Mouse (Mus musculus) CH12.LX (cell line): Measurements from ENCODE around the gene Slc35d2.

Experiments
- CTCF ChIP-seq, 2 experiments: IDR thresholded peaks in 1 of 2; conservative IDR thresholded peaks in 1 of 2; 2 replicates each; pipeline ENCODE4 v1.5.1; 2011 to 2012; ENCODE audit warnings: low read depth in 2 of 2, low read length in 2 of 2, improper control_type of control experiment in 1 of 2, inconsistent platforms in 1 of 2, mild to moderate bottlenecking in 1 of 2, moderate library complexity in 1 of 2
- ELF1 ChIP-seq: IDR thresholded peaks from 2 replicates; pipeline ENCODE4 v1.6.1; 2014; ENCODE audit warnings: low read depth, mild to moderate bottlenecking, inconsistent platforms, low read length, improper control_type of control experiment
- ETS1 ChIP-seq: conservative IDR thresholded peaks from 2 replicates; pipeline ENCODE4 v1.6.1; 2012; ENCODE audit warnings: low read depth, mild to moderate bottlenecking, inconsistent platforms, low read length, improper control_type of control experiment, moderate library complexity
- MAFK ChIP-seq: IDR thresholded peaks from 2 replicates; pipeline ENCODE4 v1.6.1; 2011; ENCODE audit warnings: low read length, improper control_type of control experiment; ENCODE audit not compliant: insufficient replicate concordance
- MAX ChIP-seq: IDR thresholded peaks from 2 replicates; pipeline ENCODE4 v1.6.1; 2011; ENCODE audit warnings: low read length, improper control_type of control experiment
- POLR2A ChIP-seq: IDR thresholded peaks from 2 replicates; pipeline ENCODE4 v1.6.1; 2011; ENCODE audit warnings: low read depth, mild to moderate bottlenecking, improper control_type of control experiment, low read length
- POLR2AphosphoS2 ChIP-seq: IDR thresholded peaks from 2 replicates; pipeline ENCODE4 v1.6.1; 2011; ENCODE audit warnings: low read depth, low read length, improper control_type of control experiment
- SMC3 ChIP-seq: IDR thresholded peaks from 2 replicates; pipeline ENCODE4 v1.6.1; 2011; ENCODE audit warnings: low read depth, low read length, improper control_type of control experiment
- UBTF ChIP-seq: IDR thresholded peaks from 2 replicates; pipeline ENCODE4 v1.6.1; 2012; ENCODE audit warnings: low read depth, mild to moderate bottlenecking, inconsistent platforms, low read length, improper control_type of control experiment, moderate library complexity
- ZNF384 ChIP-seq: IDR thresholded peaks from 2 replicates; pipeline ENCODE4 v1.6.1; 2012; ENCODE audit warnings: low read depth, low read length, improper control_type of control experiment, inconsistent platforms

- TF ChIP-seq CTCF (conservative IDR thresholded peaks at IDR 0.05 in 1 of 2, IDR thresholded peaks at IDR 0.05 in 1 of 2; ENCODE audit: low read depth in 2 of 2, low read length in 2 of 2) (no peak), MAFK (no peak), ETS1 (no peak), UBTF (no peak), POLR2AphosphoS2 (no peak), ELF1 (no peak), SMC3 (no peak), MAX (no peak), POLR2A (no peak), ZNF384 (no peak)
Observed at GRCm38 (mm10) chr13:64107105-64107504, 22.1 kb downstream of the Slc35d2 start.
